Mouse (Mus musculus) G1E (cell line): ENCODE measurements at regions not wholly inside any gene's neighbourhood (a gene's known extent, or its start where the extent isn't known, plus 50 kb on each side); places are given as distances from the start of the nearest gene placed in this dataset.

Experiments used
- CTCF ChIP-seq: IDR thresholded peaks from 2 replicates; pipeline ENCODE4 v1.5.1; 2012; ENCODE audit warnings: low read depth, low read length, inconsistent platforms, mixed read lengths
- GATA1 ChIP-seq: IDR thresholded peaks from 2 replicates; pipeline ENCODE4 v1.6.1; 2012; ENCODE audit warnings: borderline replicate concordance, low read length, inconsistent platforms, mixed read lengths

GRCm38 (mm10) chr6:100998285-100998684 is 164.9 kb downstream of the Ppp4r2 start:
- TF ChIP-seq CTCF (no peak), GATA1 (no peak)
